Mouse (Mus musculus): Measurements from ENCODE around the gene Fyn. TPM values are rescaled to one million over a fixed set of nuclear protein-coding genes. Genes with fewer than 3 reads are reported as not detected.
A peak's percentile ranks its signal among the peaks of the same experiment; 100 is the strongest.

Fyn gene
- total and polyA plus RNA-seq, 3 experiments = 14.9 to 42.4 (median 19.9) TPM

DNA sequence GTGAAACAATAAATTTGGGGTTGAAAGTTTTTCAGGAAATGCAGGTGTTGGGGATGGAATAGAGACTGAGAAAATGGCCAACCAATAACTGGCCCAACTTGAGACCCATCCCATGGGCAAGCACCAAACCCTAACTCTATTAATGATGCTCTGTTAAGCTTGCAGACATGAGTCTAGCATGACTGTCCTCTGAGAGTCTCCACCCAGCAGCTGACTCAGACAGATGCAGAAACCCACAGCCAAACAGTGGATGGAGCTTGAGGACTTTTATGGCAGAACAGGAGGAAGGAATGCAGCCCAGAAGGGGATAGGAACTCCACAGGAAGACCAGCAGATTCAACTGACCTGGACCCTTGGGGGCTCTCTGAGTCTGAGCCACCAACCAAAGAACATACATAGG is 32.8 kb upstream of the Fyn start:
- in situ Hi-C loops (cut with MboI; ENCODE audit: low pct_ligation_motif_present, low pct_unique_long_range_greater_than_20kb, low sequenced_read_pairs) = no loop called here

GRCm38 (mm10) chr10:39339189-39339968 is 29.3 kb upstream of the Fyn start:
- DNase-seq (ENCODE audit: extremely low read depth) = peak; percentile 52
- dilution Hi-C loops (cut with MboI; ENCODE audit: extremely low pct_ligation_motif_present, extremely low pct_unique_long_range_greater_than_20kb, low sequenced_read_pairs) = no loop called here
- TF ChIP-seq ZC3H11A (IDR thresholded peaks at IDR 0.05; ENCODE audit: low read depth, low read length) = no peak
- TF ChIP-seq POLR2A (IDR thresholded peaks at IDR 0.05; ENCODE audit: low read depth, low read length) = no peak
- TF ChIP-seq USF2 (conservative IDR thresholded peaks at IDR 0.05; ENCODE audit: low read depth, low read length) = no peak
- TF ChIP-seq JUND (conservative IDR thresholded peaks at IDR 0.05; ENCODE audit: low read depth, low read length) = no peak
- no peak for TF ChIP-seq RAD21 (IDR thresholded peaks at IDR 0.05; ENCODE audit: low read depth, low read length)
- no peak for TF ChIP-seq MEF2A (IDR thresholded peaks at IDR 0.05; ENCODE audit: borderline replicate concordance, low read depth, low read length)
- TF ChIP-seq ZNF384 (IDR thresholded peaks at IDR 0.05; ENCODE audit: low read depth, low read length) = no peak
- TF ChIP-seq SMC3 (IDR thresholded peaks at IDR 0.05; ENCODE audit: low read depth, low read length) = no peak
- TF ChIP-seq ZMIZ1 (IDR thresholded peaks at IDR 0.05; ENCODE audit: low read depth, low read length) = no peak
- no peak for TF ChIP-seq ZKSCAN1 (IDR thresholded peaks at IDR 0.05; ENCODE audit: borderline replicate concordance, low read depth, low read length)
- no peak for TF ChIP-seq ELF1 (IDR thresholded peaks at IDR 0.05; ENCODE audit: low read depth, low read length)
- TF ChIP-seq GABPA (IDR thresholded peaks at IDR 0.05; ENCODE audit: insufficient replicate concordance, low read depth, low read length) = no peak
- Histone ChIP-seq H3K79me2 (replicated peaks; ENCODE audit: control insufficient read depth, extremely low read depth, insufficient read depth, poor library complexity, severe bottlenecking) (no peaks in the 10 kb centered on the region), H3K9me3 (replicated peaks; ENCODE audit: low read length) (no peaks in the 10 kb centered on the region), H3K4me3 (replicated peaks in 1 of 3; ENCODE audit: low read depth in 2 of 3, low read length in 2 of 3, poor library complexity in 1 of 3) (no peak overlapping the region), H3K27me3 (replicated peaks) (no peaks in the 10 kb centered on the region), H3K4me2 (ENCODE audit: insufficient read depth, low read depth, poor library complexity, severe bottlenecking) (no peak overlapping the region), H3K27ac (ENCODE audit: insufficient read depth, low read depth) (no peak overlapping the region), H3K9ac (ENCODE audit: insufficient read depth, low read depth) (no peak overlapping the region), H3K4me1 (ENCODE audit: control insufficient read depth in 1 of 2, insufficient read depth in 2 of 2) (peaks cover 4 to 26% of the 10 kb centered on the region in 2 experiments; a peak in 3 of 4 replicates), H3K36me3 (replicated peaks in 1 of 2; ENCODE audit: control insufficient read depth in 1 of 2, insufficient read depth in 1 of 2, low read length in 1 of 2) (no peaks in the 10 kb centered on the region)
- in situ Hi-C loops (cut with MboI; ENCODE audit: low pct_ligation_motif_present, low pct_unique_long_range_greater_than_20kb, low sequenced_read_pairs) = no loop called here

More for the DNA sequence above, 32.8 kb upstream of the Fyn start:
- H3K9ac ChIP-seq (ENCODE audit: insufficient read depth, low read depth) = no peak overlapping the region
- H3K4me1 ChIP-seq (ENCODE audit: control insufficient read depth in 1 of 2, insufficient read depth in 2 of 2) = peaks cover 4 to 26% of the 10 kb centered on the region in 2 experiments; a peak in 3 of 4 replicates
- peaks cover 14% of the 10 kb centered on the region for H3K9me3 ChIP-seq (replicated peaks; ENCODE audit: low read length)
- H3K27ac ChIP-seq (ENCODE audit: insufficient read depth, low read depth) = no peak overlapping the region
- H3K4me2 ChIP-seq (ENCODE audit: insufficient read depth, low read depth, poor library complexity, severe bottlenecking) = no peak overlapping the region
- no peak for TF ChIP-seq MAZ (IDR thresholded peaks at IDR 0.05; ENCODE audit: low read depth, low read length)
- TF ChIP-seq ZNF384 (IDR thresholded peaks at IDR 0.05; ENCODE audit: low read depth, low read length) = no peak
- no peak for TF ChIP-seq ZMIZ1 (IDR thresholded peaks at IDR 0.05; ENCODE audit: low read depth, low read length)
- no peak for TF ChIP-seq RCOR1 (conservative IDR thresholded peaks at IDR 0.05; ENCODE audit: low read depth, low read length)
- TF ChIP-seq USF2 (conservative IDR thresholded peaks at IDR 0.05; ENCODE audit: low read depth, low read length) = no peak
- no peak for TF ChIP-seq E2F4 (IDR thresholded peaks at IDR 0.05; ENCODE audit: insufficient replicate concordance, low read depth, low read length)
- no peak for TF ChIP-seq MAX (IDR thresholded peaks at IDR 0.05; ENCODE audit: low read length)
- no peak for TF ChIP-seq SIN3A (IDR thresholded peaks at IDR 0.05; ENCODE audit: low read length)
- TF ChIP-seq TCF12 (IDR thresholded peaks at IDR 0.05; ENCODE audit: low read depth, low read length) = no peak
- no peak for TF ChIP-seq ETS1 (conservative IDR thresholded peaks at IDR 0.05; ENCODE audit: low read depth, low read length)
- no peak for TF ChIP-seq JUN (IDR thresholded peaks at IDR 0.05; ENCODE audit: insufficient read depth, low read depth, low read length)
- no peak for TF ChIP-seq CTCF (conservative IDR thresholded peaks at IDR 0.05 in 1 of 2, IDR thresholded peaks at IDR 0.05 in 1 of 2; ENCODE audit: low read depth in 2 of 2, low read length in 2 of 2)
- TF ChIP-seq CHD1 (IDR thresholded peaks at IDR 0.05; ENCODE audit: low read depth, low read length) = no peak
- no peak for TF ChIP-seq TBP (conservative IDR thresholded peaks at IDR 0.05; ENCODE audit: low read depth, low read length)
- no peak for TF ChIP-seq SMC3 (IDR thresholded peaks at IDR 0.05; ENCODE audit: low read depth, low read length)
- no peak for TF ChIP-seq RAD21 (IDR thresholded peaks at IDR 0.05; ENCODE audit: low read depth, low read length)
- no peak for TF ChIP-seq ELF1 (IDR thresholded peaks at IDR 0.05; ENCODE audit: low read depth, low read length)
- TF ChIP-seq MEF2A (IDR thresholded peaks at IDR 0.05; ENCODE audit: borderline replicate concordance, low read depth, low read length) = no peak
- no peak for TF ChIP-seq EP300 (IDR thresholded peaks at IDR 0.05; ENCODE audit: low read length)
- TF ChIP-seq HCFC1 (IDR thresholded peaks at IDR 0.05; ENCODE audit: low read depth, low read length) = no peak
- no peaks in the 10 kb centered on the region for H3K79me2 ChIP-seq (replicated peaks; ENCODE audit: control insufficient read depth, extremely low read depth, insufficient read depth, poor library complexity, severe bottlenecking)
- dilution Hi-C loops (cut with MboI; ENCODE audit: extremely low pct_ligation_motif_present, extremely low pct_unique_long_range_greater_than_20kb, low sequenced_read_pairs) = no loop called here
- no peak for DNase-seq (ENCODE audit: extremely low read depth)
- H3K36me3 ChIP-seq (replicated peaks in 1 of 2; ENCODE audit: control insufficient read depth in 1 of 2, insufficient read depth in 1 of 2, low read length in 1 of 2) = no peaks in the 10 kb centered on the region
- no peaks in the 10 kb centered on the region for H3K27me3 ChIP-seq (replicated peaks)
- H3K4me3 ChIP-seq (replicated peaks in 1 of 3; ENCODE audit: low read depth in 2 of 3, low read length in 2 of 3, poor library complexity in 1 of 3) = no peak overlapping the region
